Mouse (Mus musculus) megakaryocyte progenitor cell, adult 5-6 weeks (primary cell): ENCODE data around the gene Abca7. TPM values are rescaled to one million over a fixed set of nuclear protein-coding genes. Genes with fewer than 3 reads are reported as not detected.

Source experiments
- ATAC-seq: replicated peaks from 2 replicates; pipeline ENCODE4 v1.8.0; 2016; ENCODE audit warnings: mild to moderate bottlenecking, moderate TSS enrichment, inconsistent platforms; ENCODE audit not compliant: poor library complexity
- total RNA-seq, 2 experiments: library from RNA; stranded (forward) in 1 of 2; stranded (reverse) in 1 of 2; fragments of 157-497, 149-512 nt in 1 of 2; fragments of 200-1000 nt in 1 of 2; gene quantifications; 2 replicates each; pipeline versions ENCODE4 v1.2.3 to v1.2.4; 2015 to 2017

The Abca7 gene
- total RNA-seq, 2 experiments from 2014 or later, result 15.4 to 17.5 TPM

DNA sequence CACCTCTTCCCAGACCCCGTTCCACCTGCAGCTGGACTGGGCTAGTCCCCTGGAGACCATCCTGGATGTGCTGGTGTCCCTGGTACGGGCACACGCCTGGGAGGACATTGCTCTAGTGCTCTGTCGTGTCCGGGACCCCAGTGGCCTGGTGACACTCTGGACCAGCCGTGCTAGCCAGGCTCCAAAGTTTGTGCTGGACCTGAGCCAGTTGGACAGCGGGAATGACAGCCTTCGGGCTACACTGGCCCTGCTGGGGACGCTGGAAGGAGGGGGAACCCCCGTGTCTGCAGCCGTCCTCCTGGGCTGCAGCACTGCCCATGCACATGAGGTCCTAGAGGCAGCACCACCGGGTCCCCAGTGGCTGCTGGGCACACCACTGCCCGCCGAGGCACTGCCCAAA lies 23.5 kb upstream of the Abca7 start:
- ATAC-seq, result no peak

- ATAC-seq, result no peak
These were observed 22.2 kb upstream of the Abca7 start for GRCm38 (mm10) chr10:79974087-79974486.

DNA sequence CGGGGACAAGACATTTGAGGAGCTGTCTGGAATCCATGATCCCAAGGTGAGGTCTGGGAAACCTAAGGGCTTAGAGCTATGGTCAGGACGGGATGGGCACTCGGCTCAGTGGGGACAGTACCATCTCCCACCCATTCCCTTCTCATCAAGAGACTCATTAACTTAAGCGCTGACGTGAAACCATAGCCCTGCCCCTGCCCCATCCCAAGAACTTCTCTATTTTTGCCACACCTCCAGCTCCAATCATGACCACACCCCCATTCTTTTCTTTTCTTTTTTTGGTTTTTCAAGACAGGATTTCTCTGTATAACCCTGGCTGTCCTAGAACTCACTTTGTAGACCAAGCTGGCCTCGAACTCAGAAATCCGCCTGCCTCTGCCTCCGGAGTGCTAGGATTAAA lies 21.6 kb upstream of the Abca7 start:
- ATAC-seq, result peak; percentile 41

DNA sequence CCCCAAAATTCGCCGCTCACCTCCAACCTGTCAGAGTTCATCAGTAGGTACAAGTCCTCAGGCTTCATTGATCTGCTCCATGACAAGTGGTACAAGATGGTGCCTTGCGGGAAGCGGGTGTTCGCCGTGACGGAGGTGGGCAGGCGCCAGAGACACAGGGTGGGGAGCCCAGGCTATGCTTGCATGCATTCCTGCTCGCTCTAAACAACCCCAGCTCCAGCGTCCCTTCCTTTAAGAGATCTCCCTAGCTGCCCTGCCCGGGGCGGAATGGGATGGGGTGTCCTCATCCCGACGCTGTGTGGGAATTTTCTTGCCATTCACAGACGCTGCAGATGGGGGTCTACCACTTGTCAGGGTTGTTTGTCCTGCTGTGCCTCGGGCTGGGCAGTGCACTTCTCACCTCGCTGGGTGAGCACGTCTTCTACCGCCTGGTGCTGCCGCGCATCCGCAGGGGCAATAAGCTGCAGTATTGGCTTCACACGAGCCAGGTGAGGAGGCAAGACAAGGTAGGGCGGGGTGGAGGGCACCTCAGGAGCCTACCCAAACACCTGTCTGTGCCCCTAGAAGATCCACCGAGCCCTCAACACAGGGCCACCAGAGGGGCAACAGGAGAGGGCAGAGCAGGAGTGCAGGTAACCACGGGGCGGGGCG lies 20.1 kb upstream of the Abca7 start:
- ATAC-seq, result no peak

DNA sequence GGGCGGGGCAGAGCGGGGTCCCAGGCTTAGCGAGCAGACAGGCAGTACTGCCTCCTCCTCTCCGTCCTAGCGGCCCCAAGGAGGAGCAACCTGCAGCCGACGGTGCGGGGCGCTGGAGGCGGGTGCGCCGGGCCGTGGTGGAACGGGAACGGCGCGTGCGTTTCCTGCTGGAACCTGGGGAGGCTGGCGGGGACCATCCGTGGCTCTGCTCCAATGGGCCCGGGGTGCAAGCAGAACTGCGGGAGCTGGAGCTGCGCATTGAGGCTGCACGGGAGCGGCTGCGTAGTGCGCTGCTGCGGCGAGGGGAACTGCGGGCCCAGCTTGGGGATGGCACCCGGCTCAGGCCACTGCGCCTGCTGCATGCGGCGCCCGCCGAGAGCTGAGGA lies 19.6 kb upstream of the Abca7 start:
- no peak for ATAC-seq

- no peak for ATAC-seq
These were observed 19.0 kb upstream of the Abca7 start for GRCm38 (mm10) chr10:79977324-79977723.

- ATAC-seq, result no peak
These were observed 18.2 kb upstream of the Abca7 start for GRCm38 (mm10) chr10:79978061-79978460.

DNA sequence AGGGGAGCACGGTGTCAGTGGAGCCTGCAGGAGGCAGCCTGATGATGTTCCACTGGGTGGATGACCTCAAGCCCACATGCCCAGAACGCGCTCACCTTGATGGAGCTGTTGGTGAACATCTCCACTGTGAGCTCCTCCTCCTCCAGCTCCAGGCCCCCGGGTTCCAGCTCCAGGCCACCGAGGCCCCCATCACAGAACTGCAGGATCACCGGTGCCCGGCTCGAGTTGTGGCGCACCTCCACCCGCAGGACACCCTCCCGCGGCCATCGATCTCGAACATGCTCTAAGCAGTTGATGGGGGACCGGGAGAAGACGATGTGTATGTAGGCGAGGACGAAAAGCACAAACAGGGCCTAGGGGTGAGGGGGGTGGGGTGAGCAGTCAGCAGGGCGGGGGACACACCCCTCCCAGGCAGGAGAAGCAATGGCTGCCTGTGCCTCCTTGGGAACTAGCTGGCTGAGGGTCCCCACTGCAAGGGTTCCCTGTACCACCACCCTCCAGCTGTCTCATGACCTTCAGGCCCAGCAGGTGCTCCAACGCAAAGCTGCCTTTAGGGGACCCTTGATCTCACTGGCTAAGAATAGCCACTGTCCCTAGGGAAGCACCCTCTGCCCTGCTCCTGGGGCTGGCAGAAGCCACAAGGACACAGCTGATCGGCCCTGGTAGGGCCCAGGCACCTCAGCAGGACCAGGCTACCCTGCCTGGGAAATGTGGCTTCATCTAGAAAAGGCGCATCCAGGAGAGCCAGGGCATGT lies 16.7 kb upstream of the Abca7 start:
- ATAC-seq, result no peak

GRCm38 (mm10) chr10:79983205-79983604 lies 13.1 kb upstream of the Abca7 start:
- no peak for ATAC-seq

DNA sequence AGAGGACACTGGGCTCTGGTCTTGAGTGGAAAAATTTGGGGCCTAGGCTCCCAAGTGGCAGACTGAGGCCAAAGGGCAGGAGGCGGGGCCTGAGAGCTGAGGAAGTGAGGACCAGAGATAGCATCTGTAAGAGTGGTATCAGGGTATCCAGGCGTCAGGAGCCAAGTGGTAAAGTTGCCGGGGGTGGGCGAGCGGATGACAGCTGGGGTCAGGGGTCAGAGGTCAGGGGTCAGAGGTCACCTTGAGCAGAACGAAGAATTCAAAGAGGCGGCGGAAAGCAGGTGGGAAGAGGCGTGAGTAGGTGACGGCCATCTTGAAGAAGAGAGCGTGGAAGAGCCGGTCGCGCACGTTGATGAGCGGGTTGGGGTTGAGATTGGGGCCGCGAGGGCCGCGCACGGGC lies 12.6 kb upstream of the Abca7 start:
- peak; percentile 10 for ATAC-seq

DNA sequence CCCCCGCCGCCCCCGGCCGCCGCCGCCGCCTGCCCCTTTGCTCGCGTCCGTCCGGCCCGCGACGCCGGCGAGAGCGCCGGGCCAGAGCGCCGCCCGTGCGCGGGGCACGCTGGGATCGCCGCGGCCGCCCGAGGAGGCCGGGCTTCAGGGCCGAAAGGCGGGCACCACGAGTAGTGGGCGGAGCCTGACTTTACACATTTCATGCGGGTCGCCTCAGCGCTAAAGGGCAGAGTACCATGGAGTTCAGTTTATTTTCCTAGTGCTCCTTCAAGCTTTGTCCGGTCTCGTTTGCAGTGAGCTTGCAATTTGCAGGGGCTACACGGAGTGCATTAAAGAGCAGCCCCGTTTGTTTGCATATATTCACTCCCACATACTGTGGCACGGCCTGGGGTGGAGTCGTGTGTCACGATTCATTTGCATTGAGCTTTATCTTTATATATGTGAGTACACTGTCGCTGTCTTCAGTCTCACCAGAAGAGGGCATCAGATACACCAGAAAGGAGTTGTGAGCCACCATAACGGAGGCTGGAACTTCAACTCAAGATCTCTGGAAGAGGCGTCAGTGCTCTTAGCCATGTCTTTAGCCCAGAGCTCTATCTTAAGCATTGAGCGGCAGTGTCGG lies 12.0 kb upstream of the Abca7 start, which contains the start of gene Tmem259:
Tmem259 (minus strand) TSS at position 136 of the 622 bp plus-strand sequence.
- ATAC-seq, result peak; percentile 40

DNA sequence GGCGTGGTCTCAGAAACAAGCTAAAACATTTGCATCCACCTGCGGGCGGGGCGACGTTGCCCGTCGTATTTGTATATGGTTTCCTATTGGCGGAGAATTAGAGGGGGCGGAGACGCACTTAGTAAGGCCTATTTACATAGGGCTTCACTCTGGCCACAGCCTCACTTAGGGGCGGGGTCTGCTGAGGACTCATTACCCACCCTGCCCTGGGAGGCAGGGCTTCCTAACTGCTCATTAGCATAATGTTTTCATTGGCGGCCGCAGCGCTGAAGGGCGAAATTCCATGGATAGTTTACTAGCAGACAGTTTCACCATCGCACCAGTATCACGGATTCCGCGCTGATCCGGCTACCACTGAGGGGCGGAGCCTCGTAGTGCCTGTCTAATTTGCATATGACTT lies 11.4 kb upstream of the Abca7 start:
- ATAC-seq, result peak; percentile 65

GRCm38 (mm10) chr10:79985334-79986231 lies 10.7 kb upstream of the Abca7 start:
- peak; percentile 18 for ATAC-seq

DNA sequence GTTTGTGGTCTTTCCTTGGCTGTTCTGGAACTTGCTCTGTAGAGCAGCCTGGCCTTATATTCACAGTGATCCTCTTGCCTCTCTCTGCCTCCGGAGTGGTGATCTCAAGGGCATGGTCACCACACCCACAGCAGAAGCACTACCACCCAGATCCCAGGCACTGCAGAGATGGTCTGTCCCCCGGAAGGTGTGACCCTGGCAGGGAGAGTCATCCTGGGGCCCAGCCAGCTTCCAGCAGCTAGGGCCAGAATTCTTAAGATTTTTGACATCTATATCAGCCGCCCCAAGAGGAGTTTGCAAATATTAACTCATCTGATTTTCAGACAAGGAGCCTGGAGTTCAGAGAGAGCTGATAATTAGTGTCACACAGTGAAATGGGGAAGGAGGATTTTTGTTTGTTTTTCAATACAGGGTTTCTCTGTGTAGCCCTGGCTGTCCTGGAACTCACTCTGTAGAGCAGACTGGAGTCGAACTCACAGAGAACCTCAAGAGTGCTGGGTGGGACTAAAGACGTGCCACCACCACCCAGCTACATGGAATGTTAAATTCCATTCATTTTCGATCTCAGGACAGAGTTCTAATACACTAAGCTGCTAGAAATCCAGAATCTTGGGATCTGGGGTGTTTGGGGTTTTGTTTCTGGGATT lies 9.9 kb upstream of the Abca7 start:
- ATAC-seq, result no peak

- peak; percentile 29 for ATAC-seq
These were observed 9.3 kb upstream of the Abca7 start for GRCm38 (mm10) chr10:79986963-79987362.

GRCm38 (mm10) chr10:79987771-79988505 lies 8.4 kb upstream of the Abca7 start:
- ATAC-seq, result no peak

DNA sequence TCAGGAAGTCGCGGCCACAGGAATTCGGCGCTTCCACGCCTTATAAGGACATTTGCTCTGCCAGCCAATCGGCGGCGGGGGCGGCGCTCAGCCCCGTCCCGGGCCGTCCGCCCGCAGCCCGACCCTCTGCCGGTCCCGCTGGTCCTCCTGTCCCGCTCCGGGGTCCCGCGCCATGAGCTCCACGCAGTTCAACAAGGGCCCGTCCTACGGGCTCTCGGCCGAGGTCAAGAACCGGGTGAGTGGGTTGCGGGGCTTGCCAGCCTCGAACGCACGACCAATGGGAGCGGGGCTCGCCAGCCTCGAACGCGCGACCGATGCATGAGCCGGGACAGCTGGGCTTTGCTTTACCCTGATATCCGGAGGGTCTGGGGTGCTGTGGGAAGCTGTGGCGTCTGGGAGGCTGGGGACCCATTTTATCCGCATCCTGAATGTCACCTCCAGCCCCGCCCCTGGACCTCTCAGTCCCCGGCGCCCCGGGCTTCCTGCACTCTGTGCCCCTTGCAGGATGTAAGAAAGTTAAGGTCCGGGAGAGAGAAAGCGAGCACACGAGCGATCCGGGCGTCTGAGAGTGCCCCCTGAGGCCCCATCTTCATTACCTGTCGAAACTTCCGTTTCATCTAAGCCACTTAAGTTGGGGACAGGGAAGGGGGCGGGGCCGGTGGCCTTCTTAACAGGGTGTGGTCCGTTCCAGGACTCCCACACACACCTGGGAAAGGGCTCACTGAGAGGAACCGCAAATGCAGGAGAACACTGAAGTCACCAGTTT lies 7.6 kb upstream of the Abca7 start, which contains the start of gene Cnn2:
Cnn2 (plus strand) TSS at position 79 of the 766 bp plus-strand sequence.
- ATAC-seq, result no peak

DNA sequence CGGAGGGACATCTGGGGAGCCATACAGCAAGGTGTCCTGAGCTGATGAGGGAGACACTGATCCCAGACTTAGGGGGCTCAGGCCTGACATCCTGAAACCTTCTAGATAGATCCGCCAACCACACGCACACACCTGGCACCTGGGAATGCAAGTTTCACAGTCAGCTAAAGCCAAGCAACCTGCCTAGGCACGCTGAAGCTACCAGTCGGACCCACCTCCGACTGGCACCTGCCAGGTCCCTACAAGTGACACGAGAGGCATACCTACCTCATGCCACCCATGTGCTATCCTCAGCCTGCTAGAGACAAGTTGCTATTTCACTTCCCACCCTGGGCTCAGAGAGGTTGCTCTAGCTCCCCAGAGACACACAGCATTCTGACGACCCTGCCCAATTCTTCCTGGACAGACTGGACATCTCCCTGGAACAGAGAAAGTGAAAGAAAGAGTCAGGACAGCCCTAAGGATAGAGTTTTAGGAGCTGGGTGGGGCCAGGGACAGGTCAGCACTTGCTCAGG lies 7.0 kb upstream of the Abca7 start:
- no peak for ATAC-seq

DNA sequence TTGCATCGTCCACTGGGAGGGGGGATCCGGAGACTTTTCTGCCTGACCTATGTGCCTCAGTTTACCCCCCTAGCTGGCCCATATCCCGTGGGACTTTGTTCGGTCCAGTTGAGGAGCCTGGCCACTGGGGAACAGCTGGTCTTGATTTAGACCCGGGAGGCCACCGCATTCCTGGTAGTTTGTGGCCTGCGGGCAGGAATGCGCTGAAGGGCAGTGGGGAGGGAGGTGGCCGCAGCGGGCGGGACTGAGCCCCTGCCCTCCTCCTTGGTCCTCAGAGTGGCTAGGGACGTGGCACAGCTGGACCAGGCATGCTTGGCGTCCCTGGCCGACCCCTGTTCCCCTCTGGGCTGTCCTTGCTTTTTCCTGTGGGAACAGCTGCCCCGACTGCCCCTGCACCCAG lies 6.4 kb upstream of the Abca7 start:
- no peak for ATAC-seq
